Mouse (Mus musculus) thymus, adult 18-20 months (tissue): ENCODE measurements around the gene Ager.

ENCODE experiments used
- DNase-seq, 2 experiments: peaks; one replicate each; pipeline ENCODE4 v3.0.0; 2022; ENCODE audit warnings: mixed read lengths in 2 of 2

Ager gene

DNA sequence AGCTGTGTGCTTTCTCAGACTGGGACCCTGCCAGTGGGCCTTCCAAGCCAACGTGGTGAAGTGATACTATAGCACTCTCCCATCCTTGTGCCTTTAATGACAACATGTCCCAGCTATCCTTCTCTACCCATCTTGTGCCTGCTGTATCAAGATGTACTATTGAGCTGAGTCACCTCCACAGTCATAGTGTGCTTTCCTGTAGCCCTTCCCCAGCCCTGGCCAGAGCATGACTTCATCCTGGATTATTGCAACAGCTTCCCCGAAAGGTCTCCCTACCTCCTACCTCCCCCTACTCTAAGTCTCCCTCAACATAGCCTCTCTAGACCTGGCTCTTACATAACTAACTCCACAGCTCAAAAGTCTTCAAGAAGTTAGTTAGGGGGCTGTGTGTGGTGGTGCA is 38.0 kb downstream of the Ager start:
- DNase-seq = no peak

DNA sequence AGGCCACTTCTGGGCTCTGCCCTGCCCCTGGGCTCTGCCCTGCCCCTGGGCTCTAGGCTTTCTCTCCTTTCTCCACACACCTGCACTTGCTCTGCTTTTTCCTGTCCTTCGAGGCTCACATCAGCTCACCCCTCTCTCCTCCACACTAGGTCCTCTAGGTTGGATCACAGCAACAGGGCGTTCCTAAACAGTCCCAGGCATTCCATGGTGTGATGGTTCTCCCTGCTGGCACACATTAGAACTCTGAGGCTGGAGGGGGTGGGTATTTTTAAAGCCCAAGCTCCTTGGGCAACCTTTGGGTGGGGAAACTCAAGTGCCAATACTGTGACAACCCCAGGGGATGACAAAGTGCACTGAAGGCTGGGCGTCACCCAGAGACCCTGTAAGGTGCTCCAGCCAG is 39.8 kb downstream of the Ager start:
- DNase-seq = no peak

GRCm38 (mm10) chr17:34639461-34640255 is 42.0 kb downstream of the Ager start:
- no peak for DNase-seq

- DNase-seq = no peak
Measured at GRCm38 (mm10) chr17:34640778-34641601, 43.3 kb downstream of the Ager start.

GRCm38 (mm10) chr17:34641945-34642344 is 44.3 kb downstream of the Ager start:
- no peak for DNase-seq

- no peak for DNase-seq
Measured at GRCm38 (mm10) chr17:34643379-34643778, 45.7 kb downstream of the Ager start.

DNA sequence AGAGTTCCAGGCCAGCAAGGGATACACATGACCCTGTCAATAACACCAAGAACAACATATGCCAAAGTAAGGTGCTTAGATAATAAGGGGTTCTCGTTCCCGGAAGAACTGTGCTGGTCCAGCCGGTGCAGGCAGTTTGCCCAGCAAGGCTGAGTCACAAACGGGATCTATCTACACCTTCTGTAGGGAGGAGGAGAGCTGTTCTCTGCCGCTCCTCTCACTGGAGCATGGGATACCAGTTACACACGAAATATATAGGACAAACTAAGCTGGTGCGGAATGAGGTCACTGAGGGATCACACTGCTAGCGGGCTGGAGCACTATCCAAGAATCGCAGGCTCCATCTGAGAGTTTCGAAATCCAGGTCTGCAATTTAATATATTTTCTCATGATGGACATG is 46.3 kb downstream of the Ager start:
- DNase-seq = no peak

GRCm38 (mm10) chr17:34644608-34645007 is 46.9 kb downstream of the Ager start, which contains the start of gene Fkbpl:
Gene Fkbpl, plus strand, starts transcription at chr17:34644764.
- peak; percentile 90 to 93 for DNase-seq

GRCm38 (mm10) chr17:34645256-34645829 is 47.7 kb downstream of the Ager start:
- no peak for DNase-seq

DNA sequence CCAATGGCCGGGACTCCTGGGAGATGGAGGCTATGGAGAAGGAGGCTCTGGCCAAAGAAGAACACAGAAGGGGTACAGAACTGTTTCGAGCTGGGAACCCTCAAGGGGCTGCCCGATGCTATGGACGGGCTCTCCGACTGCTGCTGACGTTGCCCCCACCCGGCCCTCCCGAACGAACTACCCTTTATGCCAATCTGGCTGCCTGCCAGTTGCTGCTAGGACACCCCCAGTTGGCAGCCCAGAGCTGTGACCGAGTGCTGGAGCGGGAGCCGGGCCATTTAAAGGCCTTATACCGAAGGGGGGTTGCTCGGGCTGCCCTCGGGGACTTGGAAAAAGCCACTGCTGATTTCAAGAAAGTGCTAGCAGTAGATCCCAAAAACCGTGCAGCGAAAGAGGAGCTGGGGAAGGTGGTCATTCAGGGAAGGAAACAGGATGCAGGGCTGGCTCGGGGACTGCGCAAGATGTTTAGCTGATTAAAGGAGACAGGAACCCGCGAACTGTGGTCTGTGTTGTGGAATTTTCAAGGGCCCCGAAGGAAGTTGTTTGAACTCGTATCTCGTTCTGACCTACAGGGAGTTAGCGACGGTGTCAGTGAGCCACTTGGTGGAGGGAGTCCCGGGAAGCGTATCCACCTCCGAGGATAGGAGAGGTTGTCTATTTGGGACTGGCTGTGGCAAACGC is 48.3 kb downstream of the Ager start:
- no peak for DNase-seq

DNA sequence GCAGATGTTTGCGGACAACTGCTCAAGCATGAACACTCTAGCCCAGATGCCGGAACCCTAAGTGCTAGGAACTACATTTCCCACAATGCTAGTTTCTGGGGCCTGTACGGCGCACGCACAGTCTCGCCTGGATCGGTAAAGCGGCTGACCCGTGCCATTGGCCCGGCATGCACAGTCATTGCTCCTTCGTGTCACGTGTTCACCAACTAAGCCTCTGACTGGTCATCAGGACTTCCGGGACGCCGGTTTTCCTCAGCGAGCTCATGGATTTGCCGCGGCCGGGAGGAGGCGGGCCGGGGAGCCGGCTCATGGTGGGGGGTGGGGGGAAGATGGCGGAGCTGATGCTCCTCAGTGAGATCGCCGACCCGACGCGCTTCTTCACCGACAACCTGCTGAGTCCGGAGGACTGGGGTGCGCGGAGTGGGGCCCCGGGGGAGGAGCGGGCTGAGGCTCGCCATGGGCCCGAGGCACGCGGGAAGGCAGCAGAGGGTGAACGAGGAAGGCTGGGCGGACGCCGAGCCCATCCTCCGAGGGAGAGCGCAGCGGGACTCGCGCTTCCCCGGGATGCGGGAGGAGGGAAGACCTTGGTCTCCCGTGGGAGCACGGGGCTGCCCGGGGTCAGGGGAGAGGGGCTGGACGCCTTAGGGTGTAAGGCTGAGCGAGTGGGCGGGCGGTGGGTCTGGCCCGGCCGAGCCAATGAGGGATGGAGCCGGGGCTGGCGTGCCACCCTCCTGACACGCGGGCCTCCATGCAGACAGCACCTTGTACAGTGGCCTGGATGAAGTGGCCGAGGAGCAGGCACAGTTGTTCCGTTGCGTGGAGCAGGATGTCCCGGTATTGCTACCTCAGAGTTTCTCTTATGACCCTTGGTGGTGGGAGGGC is 49.5 kb downstream of the Ager start, which contains the start of gene Atf6b:
TSS of gene Atf6b (plus strand) at position 241 of the 882 bp plus-strand sequence.
- DNase-seq = peak; percentile 96 to 98

- no peak for DNase-seq
Measured at GRCm38 (mm10) chr17:34648141-34648890, 50.7 kb downstream of the Ager start.

DNA sequence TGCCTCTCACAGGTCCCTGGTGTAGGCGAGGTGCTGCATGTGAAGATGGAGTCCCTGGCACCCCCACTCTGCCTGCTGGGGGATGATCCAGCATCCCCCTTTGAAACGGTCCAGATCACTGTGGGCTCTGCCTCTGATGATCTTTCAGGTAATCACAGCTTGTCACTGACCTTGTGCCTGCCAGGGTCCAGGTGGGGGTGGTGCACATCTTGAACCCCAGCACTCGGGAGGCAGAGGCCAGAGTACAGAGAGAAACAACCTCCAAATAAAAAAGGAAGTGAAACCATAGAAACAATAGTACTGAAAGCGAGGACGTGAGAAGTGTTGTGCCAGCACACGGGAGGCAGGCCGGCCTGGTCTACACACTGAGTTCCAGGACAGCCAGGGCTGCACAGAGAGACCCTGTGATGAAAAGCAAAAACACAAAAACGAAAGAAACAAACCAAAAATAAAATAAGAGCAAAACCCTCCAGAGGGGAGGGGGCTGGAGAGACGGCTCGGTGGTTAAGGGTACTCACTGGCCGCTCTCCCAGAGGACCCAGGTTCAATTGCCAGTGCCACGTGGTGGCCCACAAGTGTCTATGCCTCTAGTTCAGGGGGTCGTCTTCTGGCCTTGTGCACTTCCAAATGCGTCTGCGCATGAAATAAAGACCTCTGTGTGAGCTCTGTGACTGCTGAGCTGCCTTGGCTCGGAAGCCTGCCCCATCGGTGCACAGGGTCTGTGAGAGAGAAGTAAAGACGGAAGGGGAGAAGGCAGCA is 51.6 kb downstream of the Ager start:
- DNase-seq = no peak
